In genomic region chr12:54758846-54759245, GRCm38 (mm10) we compare ENCODE assay signal across 18 mouse cellular contexts. TPM values are rescaled to one million over a fixed set of nuclear protein-coding genes. Genes with fewer than 3 reads are reported as not detected.
DNase-seq lines count a peak whose midpoint lies in the region; ATAC-seq and TF ChIP-seq lines count a peak whose summit lies in the region.
"Had no signal": no experiment of that assay in that cellular context is flagged by ENCODE, and none has a peak within 500 bp of the region (broad histone marks: within the 10 kb centered on the region; RNA-seq: fewer than 3 reads in every experiment).

No protein-coding gene starts in this region.

- CTCF ChIA-PET in Patski (lab: Charles Lee), result no interaction called here

- H3K4me3 ChIP-seq in gastrocnemius, adult 2 months, result no peak overlapping the region
- no peak overlapping the region for H3K4me3 ChIP-seq in lung, postnatal 0 days (ENCODE audit: low read depth, low read length)
- H3K4me3 ChIP-seq in lung, adult 2 months (replicated peaks; ENCODE audit: extremely low read depth, low read depth, low read length), result no peak overlapping the region
- no peak overlapping the region for H3K4me3 ChIP-seq in stomach, postnatal 0 days (ENCODE audit: low read depth, low read length)
- H3K4me3 ChIP-seq: forebrain, embryonic 10.5 days; heart, embryonic 12.5 days; limb, embryonic 15.5 days had no signal

- POLR2A ChIA-PET in Patski (lab: Charles Lee), result no interaction called here

- 96% methylated on average over 2 of the region's 2 CpGs for WGBS in lung, postnatal 0 days
- WGBS in lung, adult 2 months, result 98% methylated on average over 2 of the region's 2 CpGs
- WGBS in stomach, postnatal 0 days, result 93% methylated on average over 2 of the region's 2 CpGs

- no peak for TF ChIP-seq EP300 in lung, postnatal 0 days (IDR thresholded peaks at IDR 0.05)
- TF ChIP-seq EP300 in stomach, postnatal 0 days (optimal IDR thresholded peaks at IDR 0.05), result no peak

- no peaks in the 10 kb centered on the region for H3K4me1 ChIP-seq in lung, postnatal 0 days (ENCODE audit: insufficient read depth, low read depth, low read length)
- no peaks in the 10 kb centered on the region for H3K4me1 ChIP-seq in lung, adult 2 months (ENCODE audit: control insufficient read depth, insufficient read depth, low read length)
- H3K4me1 ChIP-seq in stomach, postnatal 0 days (replicated peaks; ENCODE audit: control insufficient read depth, insufficient read depth), result no peaks in the 10 kb centered on the region
- H3K4me1 ChIP-seq: forebrain, embryonic 10.5 days; heart, embryonic 12.5 days; limb, embryonic 15.5 days had no signal

- no peak for TF ChIP-seq POLR2A in lung, adult 2 months (IDR thresholded peaks at IDR 0.05; ENCODE audit: borderline replicate concordance, extremely low read depth, low read depth, low read length)

- TF ChIP-seq CTCF in gastrocnemius, adult 2 months (IDR thresholded peaks at IDR 0.05), result peak; percentile 49
- peak; percentile 26 for TF ChIP-seq CTCF in lung, postnatal 0 days (IDR thresholded peaks at IDR 0.05)
- TF ChIP-seq CTCF in lung, adult 2 months (IDR thresholded peaks at IDR 0.05; ENCODE audit: insufficient read depth, low read length), result no peak
- TF ChIP-seq CTCF in Patski (IDR thresholded peaks at IDR 0.05), result peak; percentile 51
- TF ChIP-seq CTCF in stomach, postnatal 0 days (IDR thresholded peaks at IDR 0.05; ENCODE audit: low read depth), result peak; percentile 49

- H3K27me3 ChIP-seq in lung, postnatal 0 days (replicated peaks; ENCODE audit: insufficient read depth, low read length), result no peaks in the 10 kb centered on the region
- no peaks in the 10 kb centered on the region for H3K27me3 ChIP-seq in Patski
- H3K27me3 ChIP-seq in stomach, postnatal 0 days (ENCODE audit: control insufficient read depth, insufficient read depth, low read length), result no peaks in the 10 kb centered on the region
- H3K27me3 ChIP-seq: heart, embryonic 12.5 days; limb, embryonic 15.5 days had no signal

- H3K9me3 ChIP-seq in lung, postnatal 0 days (ENCODE audit: low read length), result no peaks in the 10 kb centered on the region
- no peaks in the 10 kb centered on the region for H3K9me3 ChIP-seq in stomach, postnatal 0 days (ENCODE audit: control insufficient read depth, low read length)
- H3K9me3 ChIP-seq: forebrain, embryonic 10.5 days; heart, embryonic 12.5 days; limb, embryonic 15.5 days had no signal

- no peak for ATAC-seq in lung, postnatal 0 days
- no peak for ATAC-seq in Patski
- ATAC-seq in stomach, postnatal 0 days (ENCODE audit: low FRiP score, low TSS enrichment), result no peak
- ATAC-seq in megakaryocyte, adult 5-6 weeks (ENCODE audit: poor library complexity, severe bottlenecking), result no peak
- ATAC-seq: hindbrain, postnatal 0 days had no signal

- H3K4me2 ChIP-seq in lung, postnatal 0 days (replicated peaks; ENCODE audit: low read depth, low read length), result no peak overlapping the region
- H3K4me2 ChIP-seq in stomach, postnatal 0 days (replicated peaks; ENCODE audit: low read depth), result no peak overlapping the region
- H3K4me2 ChIP-seq: heart, embryonic 12.5 days; limb, embryonic 15.5 days; midbrain, embryonic 11.5 days had no signal

- DNase-seq in gastrocnemius, adult 2 months, result no peak
- DNase-seq in gastrocnemius, adult 8-10 months (ENCODE audit: low spot score in 2 of 2), result no peak
- no peak for DNase-seq in lung, postnatal 0 days (ENCODE audit: low spot score)
- DNase-seq in lung, adult 2 months, result no peak
- no peak for DNase-seq in Patski (ENCODE audit: low read depth, low spot score)
- no peak for DNase-seq in stomach, postnatal 0 days (ENCODE audit: low spot score)
- no peak for DNase-seq in adrenal gland, adult 18-20 months (ENCODE audit: low spot score in 2 of 2)
- DNase-seq: cerebellum, adult 2 months; gastrocnemius, postnatal 36 days; heart, postnatal 4 days; kidney, adult 9 months; thymus, adult 2 months had no signal

- no peak overlapping the region for H3K9ac ChIP-seq in lung, postnatal 0 days (replicated peaks; ENCODE audit: low read depth)
- no peak overlapping the region for H3K9ac ChIP-seq in stomach, postnatal 0 days (ENCODE audit: low read length)
- H3K9ac ChIP-seq: heart, embryonic 12.5 days; limb, embryonic 15.5 days had no signal

- in situ Hi-C loops in Patski (cut with MboI; ENCODE audit: low pct_unique_long_range_greater_than_20kb), result no loop called here

- peaks cover 31% of the 10 kb centered on the region for H3K36me3 ChIP-seq in lung, postnatal 0 days (ENCODE audit: insufficient read depth, low read length)
- H3K36me3 ChIP-seq in stomach, postnatal 0 days (ENCODE audit: control insufficient read depth, insufficient read depth, low read length), result peaks cover 20% of the 10 kb centered on the region

- H3K27ac ChIP-seq in gastrocnemius, adult 2 months, result no peak overlapping the region
- H3K27ac ChIP-seq in lung, postnatal 0 days (ENCODE audit: low read length), result no peak overlapping the region
- H3K27ac ChIP-seq in stomach, postnatal 0 days (replicated peaks), result no peak overlapping the region
- H3K27ac ChIP-seq: forebrain, embryonic 10.5 days; hindbrain, postnatal 0 days; limb, embryonic 15.5 days had no signal

- intact Hi-C loops in gastrocnemius, adult 2 months (cut with DNase I), result no loop called here

RNA-seq across cellular contexts. Expression of gene Snx6, which starts 36.7 kb away (rescaled TPM):
- 10 to 100 TPM; 21.2 to 22.7 TPM for total RNA-seq in gastrocnemius, adult 2 months (2021)
- 10 to 100 TPM; 19.1 to 21.2 (median 19.7) TPM for total RNA-seq in gastrocnemius, adult 8-10 months (2022)
- 115 and 139 TPM in 2 replicates for polyA plus RNA-seq in lung, postnatal 0 days (2015; fragmentation: Nextera tagmentation; extraction: Ambion mirVana)
- polyA plus RNA-seq in lung, adult 2 months (2012; rRNA removed), result 14.4 and 17.0 TPM in 2 replicates
- polyA plus RNA-seq in Patski (2021), result 114 TPM
- 260 and 269 TPM in 2 replicates for polyA plus RNA-seq in stomach, postnatal 0 days (2015; fragmentation: Nextera tagmentation; extraction: Ambion mirVana)
- total RNA-seq in megakaryocyte, adult 5-6 weeks (2015), result 68.6 and 74.9 TPM in 2 replicates
- 99.5 and 101 TPM in 2 replicates for total RNA-seq in megakaryocyte, adult 5-6 weeks (2017)
- 10 to 100 TPM; 57.6 to 61.0 TPM for total RNA-seq in adrenal gland, adult 18-20 months (2021)
